Mouse (Mus musculus) MEL (cell line): ENCODE results near the gene Cdk5. TPM values are rescaled to one million over a fixed set of nuclear protein-coding genes. Genes with fewer than 3 reads are reported as not detected.

Experiments
- DNase-seq: peaks from one replicate; pipeline ENCODE4 v3.0.0; 2011; ENCODE audit warnings: low read depth, low spot score
- H3K27ac ChIP-seq: 2 replicates; pipeline ENCODE4 v1.5.1; 2012; ENCODE audit warnings: low read depth, mild to moderate bottlenecking, control low read depth, low read length, moderate library complexity; ENCODE audit not compliant: control insufficient read depth
- H3K27me3 ChIP-seq, 2 experiments: fragments of 150-350 bp in 1 of 2; sonication (generic) in 1 of 2; 2 replicates each; pipeline ENCODE4 v1.6.1; 2012; ENCODE audit warnings: low read length in 2 of 2, mild to moderate bottlenecking in 2 of 2, improper control_type of control experiment in 1 of 2, moderate library complexity in 1 of 2; ENCODE audit not compliant: insufficient read depth in 2 of 2, control insufficient read depth in 1 of 2
- H3K36me3 ChIP-seq, 2 experiments: 2 replicates each; pipeline ENCODE4 v1.6.1; 2012 to 2014; ENCODE audit warnings: low read length in 2 of 2, improper control_type of control experiment in 1 of 2, inconsistent platforms in 1 of 2, mild to moderate bottlenecking in 1 of 2; ENCODE audit not compliant: insufficient read depth in 2 of 2, control insufficient read depth in 1 of 2
- H3K4me1 ChIP-seq, 2 experiments: fragments of 150-350 bp in 1 of 2; sonication (generic) in 1 of 2; 2 replicates each; pipeline ENCODE4 v1.6.1; 2012; ENCODE audit warnings: low read length in 2 of 2, improper control_type of control experiment in 1 of 2, mild to moderate bottlenecking in 1 of 2; ENCODE audit not compliant: insufficient read depth in 2 of 2, control insufficient read depth in 1 of 2
- H3K4me3 ChIP-seq, 2 experiments: fragments of 150-350 bp in 1 of 2; sonication (generic) in 1 of 2; 2 replicates each; pipeline ENCODE4 v1.5.1; 2012; ENCODE audit warnings: low read depth in 2 of 2, low read length in 2 of 2, mild to moderate bottlenecking in 2 of 2, moderate library complexity in 2 of 2, control low read depth in 1 of 2, improper control_type of control experiment in 1 of 2; ENCODE audit not compliant: control insufficient read depth in 1 of 2, insufficient read depth in 1 of 2
- H3K79me2 ChIP-seq: 2 replicates; pipeline ENCODE4 v1.6.1; 2012; ENCODE audit warnings: mild to moderate bottlenecking, low read length, moderate library complexity; ENCODE audit not compliant: control insufficient read depth, poor library complexity, insufficient read depth
- H3K9ac ChIP-seq: 2 replicates; pipeline ENCODE4 v1.6.1; 2012; ENCODE audit warnings: low read depth, mild to moderate bottlenecking, control low read depth, low read length, moderate library complexity; ENCODE audit not compliant: control insufficient read depth, poor library complexity, severe bottlenecking
- H3K9me3 ChIP-seq: fragments of 150-350 bp; sonication (generic); replicated peaks from 2 replicates; pipeline ENCODE4 v1.6.1; 2012; ENCODE audit warnings: mild to moderate bottlenecking, low read length, improper control_type of control experiment, moderate library complexity; ENCODE audit not compliant: insufficient read depth
- BHLHE40 ChIP-seq: IDR thresholded peaks from 2 replicates; pipeline ENCODE4 v1.6.1; 2012; ENCODE audit warnings: low read depth, mild to moderate bottlenecking, inconsistent platforms, low read length, improper control_type of control experiment, borderline replicate concordance
- CHD1 ChIP-seq: IDR thresholded peaks from 2 replicates; pipeline ENCODE4 v1.6.1; 2012; ENCODE audit warnings: low read depth, mild to moderate bottlenecking, inconsistent platforms, low read length, improper control_type of control experiment
- CHD2 ChIP-seq: IDR thresholded peaks from 2 replicates; pipeline ENCODE4 v1.6.1; 2011; ENCODE audit warnings: low read length, improper control_type of control experiment
- E2F4 ChIP-seq: IDR thresholded peaks from 2 replicates; pipeline ENCODE4 v1.6.1; 2011; ENCODE audit warnings: low read depth, low read length, improper control_type of control experiment, borderline replicate concordance
- GABPA ChIP-seq: IDR thresholded peaks from 2 replicates; pipeline ENCODE4 v1.6.1; 2012; ENCODE audit warnings: low read depth, mild to moderate bottlenecking, inconsistent platforms, low read length, improper control_type of control experiment, moderate library complexity
- HCFC1 ChIP-seq: IDR thresholded peaks from 2 replicates; pipeline ENCODE4 v1.6.1; 2012; ENCODE audit warnings: low read depth, mild to moderate bottlenecking, inconsistent platforms, low read length, improper control_type of control experiment, moderate library complexity
- JUND ChIP-seq: IDR thresholded peaks from 2 replicates; pipeline ENCODE4 v1.6.1; 2011; ENCODE audit warnings: low read depth, mild to moderate bottlenecking, improper control_type of control experiment, low read length
- MEF2A ChIP-seq: IDR thresholded peaks from 2 replicates; pipeline ENCODE4 v1.6.1; 2014; ENCODE audit warnings: low read depth, mild to moderate bottlenecking, inconsistent platforms, low read length, improper control_type of control experiment; ENCODE audit not compliant: poor library complexity, insufficient replicate concordance, severe bottlenecking; ENCODE audit errors: extremely low read depth
- SIN3A ChIP-seq: IDR thresholded peaks from 2 replicates; pipeline ENCODE4 v1.6.1; 2012; ENCODE audit warnings: low read length, improper control_type of control experiment, inconsistent platforms
- TBP ChIP-seq: IDR thresholded peaks from 2 replicates; pipeline ENCODE4 v1.8.0; 2011; ENCODE audit warnings: low read depth, low read length, improper control_type of control experiment
- UBTF ChIP-seq: IDR thresholded peaks from 2 replicates; pipeline ENCODE4 v1.6.1; 2012; ENCODE audit warnings: low read depth, mild to moderate bottlenecking, inconsistent platforms, low read length, improper control_type of control experiment, moderate library complexity, borderline replicate concordance; ENCODE audit not compliant: insufficient read depth
- USF1 ChIP-seq: IDR thresholded peaks from 2 replicates; pipeline ENCODE4 v1.6.1; 2014; ENCODE audit warnings: low read depth, mild to moderate bottlenecking, inconsistent platforms, low read length, improper control_type of control experiment, moderate library complexity
- ZC3H11A ChIP-seq: IDR thresholded peaks from 2 replicates; pipeline ENCODE4 v1.6.1; 2012; ENCODE audit warnings: low read depth, mild to moderate bottlenecking, inconsistent platforms, low read length, improper control_type of control experiment
- ZKSCAN1 ChIP-seq: IDR thresholded peaks from 2 replicates; pipeline ENCODE4 v1.6.1; 2012; ENCODE audit warnings: low read depth, mild to moderate bottlenecking, inconsistent platforms, low read length, improper control_type of control experiment, moderate library complexity
- ZMIZ1 ChIP-seq: IDR thresholded peaks from 2 replicates; pipeline ENCODE4 v1.6.1; 2012; ENCODE audit warnings: low read depth, mild to moderate bottlenecking, inconsistent platforms, low read length, improper control_type of control experiment, moderate library complexity
- polyA plus RNA-seq, 2 experiments: library from polyadenylated mRNA; stranded (reverse) in 1 of 2; unstranded in 1 of 2; fragments of >175 nt in 1 of 2; fragments of >200 nt in 1 of 2; gene quantifications; 2 replicates each; pipeline versions ENCODE4 v1.2.1 to v1.2.4; 2012; ENCODE audit warnings: low replicate concordance in 2 of 2, low read depth in 1 of 2; ENCODE audit not compliant: insufficient read length in 2 of 2, insufficient read depth in 1 of 2, missing spikeins in 1 of 2
- total RNA-seq: library from RNA; depleted of rRNA; stranded (reverse); fragments of 300-350 nt; gene quantifications from 2 replicates; pipeline ENCODE4 v1.2.3, GENCODE M21; 2012

Cdk5 gene
- total and polyA plus RNA-seq, 3 experiments = 24.8 to 82.6 TPM; not detected in 1

DNA sequence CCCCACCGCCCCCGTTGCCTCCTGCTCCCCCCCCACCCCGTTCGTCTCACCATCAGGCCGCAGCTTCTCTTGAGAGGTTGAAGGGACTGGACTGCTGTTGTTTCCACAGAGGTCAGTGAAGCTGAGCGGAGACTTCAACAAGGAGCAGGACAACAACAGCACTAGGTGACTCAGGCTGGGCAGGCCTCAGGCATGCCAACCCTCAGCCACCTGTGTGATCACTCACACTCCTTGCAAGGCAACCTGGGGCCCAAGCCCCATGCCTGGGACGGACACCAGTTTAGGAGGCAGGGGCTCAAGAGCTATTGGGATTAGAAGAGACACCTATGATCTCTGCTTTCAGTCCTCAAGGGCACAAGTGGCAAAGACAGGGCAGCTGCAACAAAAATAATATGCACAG is 31.5 kb downstream of the Cdk5 start, which contains the start of gene Atg9b:
Gene Atg9b, minus strand, starts transcription at position 280 of the 400 bp plus-strand sequence.
- TF ChIP-seq ZKSCAN1 = no peak
- no peak for TF ChIP-seq TBP
- no peak for TF ChIP-seq MEF2A
- no peak for TF ChIP-seq UBTF
- no peak for TF ChIP-seq CHD2
- no peak for TF ChIP-seq ZC3H11A
- no peak for TF ChIP-seq USF1
- TF ChIP-seq SIN3A = no peak
- no peak for TF ChIP-seq E2F4
- TF ChIP-seq, all 39 proteins: peak for 0
- H3K27ac ChIP-seq = peak within 1 kb of the TSS; percentile 90
- H3K9me3 ChIP-seq = no peaks in the 10 kb centered on the region
- no peaks in the 10 kb centered on the region for H3K27me3 ChIP-seq
- H3K4me3 ChIP-seq = no peak within 1 kb of the TSS
- H3K79me2 ChIP-seq = peaks cover 21% of the 10 kb centered on the region
- H3K4me1 ChIP-seq = peaks cover 10 to 19% of the 10 kb centered on the region in 2 experiments
- peaks cover 0 to 14% of the 10 kb centered on the region in 2 experiments; a peak in 2 of 4 replicates for H3K36me3 ChIP-seq
- peak within 1 kb of the TSS; percentile 56 for H3K9ac ChIP-seq
- no peak for DNase-seq

DNA sequence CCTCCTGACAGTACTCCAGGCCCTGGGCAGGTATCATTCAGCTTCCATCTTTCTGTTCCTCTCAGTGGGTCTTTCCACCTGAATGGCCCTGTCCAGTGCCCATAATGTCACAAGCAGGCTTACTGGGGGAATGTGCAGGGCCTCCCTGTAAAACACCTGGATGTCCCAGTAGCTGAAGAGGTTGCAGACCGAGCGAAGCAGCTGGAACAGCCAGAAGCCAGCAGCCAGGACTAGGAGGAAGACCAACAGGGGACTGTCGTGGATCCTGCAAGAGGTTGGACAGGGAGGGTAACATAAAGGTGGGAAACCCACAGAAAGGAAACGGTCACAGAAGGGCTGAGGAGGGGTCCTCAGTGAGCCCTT is 33.7 kb downstream of the Cdk5 start:
- no peaks in the 10 kb centered on the region for H3K27me3 ChIP-seq
- TF ChIP-seq BHLHE40 (no peak), CHD1 (peak; percentile 92; the same call in 1 of the 2 replicates), ZMIZ1 (peak; percentile 18), GABPA (0 out of 2 replicates have a peak, but pooled peaks have one; percentile 21), HCFC1 (no peak), JUND (no peak)
- TF ChIP-seq, all 39 proteins: peak for 3
- H3K4me1 ChIP-seq = peaks cover 4 to 36% of the 10 kb centered on the region in 2 experiments
- H3K4me3 ChIP-seq = peak overlapping the region; percentile 5 to 11; a peak in 2 of 4 replicates
- H3K9me3 ChIP-seq = no peaks in the 10 kb centered on the region
- peaks cover 30% of the 10 kb centered on the region for H3K79me2 ChIP-seq
- H3K27ac ChIP-seq = peak overlapping the region; percentile 41
- DNase-seq = no peak
- H3K36me3 ChIP-seq = peaks cover 0 to 23% of the 10 kb centered on the region in 2 experiments; a peak in 2 of 4 replicates
- H3K9ac ChIP-seq = peak overlapping the region; percentile 35
